Mouse (Mus musculus): ENCODE results near the gene Rxra.
A peak's percentile ranks its signal among the peaks of the same experiment; 100 is the strongest.

Gene Rxra

GRCm38 (mm10) chr2:27767773-27768172, 91.5 kb downstream of the Rxra start:
- DNase-seq: no peak

- DNase-seq: peak; percentile 82
Measured at GRCm38 (mm10) chr2:27769701-27770100, 93.5 kb downstream of the Rxra start.

- peak; percentile 91 for DNase-seq
Measured at GRCm38 (mm10) chr2:27770205-27770604, 94.0 kb downstream of the Rxra start.

GRCm38 (mm10) chr2:27771936-27772335, 95.7 kb downstream of the Rxra start:
- DNase-seq: peak; percentile 98

- peak; percentile 93 for DNase-seq
Measured at GRCm38 (mm10) chr2:27772841-27773388, 96.7 kb downstream of the Rxra start.

GRCm38 (mm10) chr2:27773980-27774730, 97.9 kb downstream of the Rxra start:
- peak; percentile 99 for DNase-seq

- no peak for DNase-seq
Measured at GRCm38 (mm10) chr2:27775006-27775405, 98.8 kb downstream of the Rxra start.

GRCm38 (mm10) chr2:27775625-27776024, 99.4 kb downstream of the Rxra start:
- DNase-seq: peak; percentile 97

- DNase-seq: no peak
Measured at GRCm38 (mm10) chr2:27777756-27778155, 101.5 kb downstream of the Rxra start.

- DNase-seq: no peak
Measured at GRCm38 (mm10) chr2:27778289-27778688, 102.0 kb downstream of the Rxra start.

- peak; percentile 97 for DNase-seq
Measured at GRCm38 (mm10) chr2:27779291-27779866, 103.1 kb downstream of the Rxra start.

- DNase-seq: no peak
Measured at GRCm38 (mm10) chr2:27780162-27780561, 103.9 kb downstream of the Rxra start.

- DNase-seq: no peak
Measured at GRCm38 (mm10) chr2:27785363-27785762, 109.1 kb downstream of the Rxra start.

- peak; percentile 97 for DNase-seq
Measured at GRCm38 (mm10) chr2:27785973-27786417, 109.8 kb downstream of the Rxra start.

- DNase-seq: no peak
Measured at GRCm38 (mm10) chr2:27791571-27791970, 115.3 kb downstream of the Rxra start.

- DNase-seq: peak; percentile 99
Measured at GRCm38 (mm10) chr2:27799018-27799417, 122.8 kb downstream of the Rxra start.

- DNase-seq: no peak
Measured at GRCm38 (mm10) chr2:27801041-27801440, 124.8 kb downstream of the Rxra start.

GRCm38 (mm10) chr2:27802493-27802892, 126.3 kb downstream of the Rxra start:
- DNase-seq: peak; percentile 98

- DNase-seq: no peak
Measured at GRCm38 (mm10) chr2:27806691-27807090, 130.5 kb downstream of the Rxra start.

GRCm38 (mm10) chr2:27807684-27808083, 131.4 kb downstream of the Rxra start:
- no peak for DNase-seq

- DNase-seq: no peak
Measured at GRCm38 (mm10) chr2:27809897-27810296, 133.7 kb downstream of the Rxra start.
